Mouse (Mus musculus) kidney, postnatal 14 days (tissue): ENCODE data around the gene Bri3.
A peak's percentile ranks its signal among the peaks of the same experiment; 100 is the strongest.
"Not testable (repeated sequence)": the region's sequence is repeated elsewhere in the genome, so short reads cannot be mapped to it uniquely, and the experiment has no call there.

Experiments used
- DNase-seq: peaks from one replicate; pipeline ENCODE4 v3.0.0; 2022; ENCODE audit warnings: mixed read lengths

Bri3 gene

GRCm38 (mm10) chr5:144364680-144365357 is 120.6 kb downstream of the Bri3 start:
- no peak for DNase-seq

- DNase-seq: not testable (repeated sequence)
Measured at GRCm38 (mm10) chr5:144366551-144366950, 122.3 kb downstream of the Bri3 start.

- no peak for DNase-seq
Measured at GRCm38 (mm10) chr5:144368661-144369205, 124.5 kb downstream of the Bri3 start.

GRCm38 (mm10) chr5:144370986-144371385 is 126.7 kb downstream of the Bri3 start:
- no peak for DNase-seq

GRCm38 (mm10) chr5:144372177-144372576 is 127.9 kb downstream of the Bri3 start:
- no peak for DNase-seq

GRCm38 (mm10) chr5:144372885-144373284 is 128.6 kb downstream of the Bri3 start:
- DNase-seq: no peak

GRCm38 (mm10) chr5:144379431-144379830 is 135.2 kb downstream of the Bri3 start:
- DNase-seq: no peak

GRCm38 (mm10) chr5:144380689-144381088 is 136.5 kb downstream of the Bri3 start:
- DNase-seq: no peak

- peak; percentile 28 for DNase-seq
Measured at GRCm38 (mm10) chr5:144381782-144382181, 137.5 kb downstream of the Bri3 start.

- no peak for DNase-seq
Measured at GRCm38 (mm10) chr5:144383936-144384335, 139.7 kb downstream of the Bri3 start.

- DNase-seq: peak; percentile 56
Measured at GRCm38 (mm10) chr5:144387851-144388250, 143.6 kb downstream of the Bri3 start.

- no peak for DNase-seq
Measured at GRCm38 (mm10) chr5:144394142-144394541, 149.9 kb downstream of the Bri3 start.

- no peak for DNase-seq
Measured at GRCm38 (mm10) chr5:144397566-144397965, 153.3 kb downstream of the Bri3 start.

GRCm38 (mm10) chr5:144400821-144401220 is 156.6 kb downstream of the Bri3 start:
- DNase-seq: no peak

GRCm38 (mm10) chr5:144406256-144406655 is 162.0 kb downstream of the Bri3 start:
- DNase-seq: no peak

GRCm38 (mm10) chr5:144410666-144411065 is 166.4 kb downstream of the Bri3 start:
- no peak for DNase-seq

- DNase-seq: no peak
Measured at GRCm38 (mm10) chr5:144411702-144412101, 167.5 kb downstream of the Bri3 start.

GRCm38 (mm10) chr5:144412781-144413180 is 168.5 kb downstream of the Bri3 start:
- no peak for DNase-seq

- no peak for DNase-seq
Measured at GRCm38 (mm10) chr5:144418456-144418855, 174.2 kb downstream of the Bri3 start.

GRCm38 (mm10) chr5:144420001-144420400 is 175.8 kb downstream of the Bri3 start:
- DNase-seq: no peak

GRCm38 (mm10) chr5:144426697-144427096 is 182.5 kb downstream of the Bri3 start:
- no peak for DNase-seq

GRCm38 (mm10) chr5:144427861-144428260 is 183.6 kb downstream of the Bri3 start:
- no peak for DNase-seq

GRCm38 (mm10) chr5:144431481-144431880 is 187.2 kb downstream of the Bri3 start:
- no peak for DNase-seq

- DNase-seq: no peak
Measured at GRCm38 (mm10) chr5:144439286-144440040, 195.2 kb downstream of the Bri3 start.
